Mouse (Mus musculus): ENCODE measurements around the gene Phf14. TPM values are rescaled to one million over a fixed set of nuclear protein-coding genes. Genes with fewer than 3 reads are reported as not detected.
A peak's percentile ranks its signal among the peaks of the same experiment; 100 is the strongest.

Phf14 gene
- total and polyA plus RNA-seq, 3 experiments, result 25.7 to 58.7 (median 29.6) TPM

- H3K9me3 ChIP-seq (replicated peaks; ENCODE audit: insufficient read depth, low read length), result no peaks in the 10 kb centered on the region
- no peak for TF ChIP-seq NRF1 (IDR thresholded peaks at IDR 0.05; ENCODE audit: insufficient read depth, low read depth, low read length, poor library complexity, severe bottlenecking)
- TF ChIP-seq EP300 (IDR thresholded peaks at IDR 0.05; ENCODE audit: low read depth in 1 of 2, low read length in 2 of 2), result peak in 1 of 2 experiments; percentile 19; a peak in 1 of 4 replicates
- 0 out of 2 replicates have a peak, but pooled peaks have one; percentile 22 for TF ChIP-seq RCOR1 (IDR thresholded peaks at IDR 0.05; ENCODE audit: low read depth, low read length)
Measured at GRCm38 (mm10) chr6:11960172-11960571, 52.6 kb downstream of the Phf14 start.

GRCm38 (mm10) chr6:11993782-11994181 is 86.2 kb downstream of the Phf14 start:
- Histone ChIP-seq H3K4me1 (ENCODE audit: control insufficient read depth in 1 of 2, insufficient read depth in 2 of 2, low read length in 2 of 2) (no peaks in the 10 kb centered on the region), H3K4me3 (ENCODE audit: control insufficient read depth in 1 of 2, insufficient read depth in 1 of 2, low read depth in 2 of 2, low read length in 2 of 2) (no peak overlapping the region), H3K79me2 (ENCODE audit: control insufficient read depth, insufficient read depth, low read length, poor library complexity) (no peaks in the 10 kb centered on the region), H3K9ac (ENCODE audit: control insufficient read depth, low read depth, low read length, poor library complexity, severe bottlenecking) (no peak overlapping the region), H3K36me3 (ENCODE audit: control insufficient read depth in 1 of 2, insufficient read depth in 2 of 2, low read length in 2 of 2) (peaks cover 2 to 10% of the 10 kb centered on the region in 2 experiments; a peak in 3 of 4 replicates), H3K9me3 (replicated peaks; ENCODE audit: insufficient read depth, low read length) (no peaks in the 10 kb centered on the region), H3K27ac (ENCODE audit: control insufficient read depth, low read depth, low read length) (no peak overlapping the region), H3K27me3 (ENCODE audit: control insufficient read depth in 1 of 2, insufficient read depth in 2 of 2, low read length in 2 of 2) (no peaks in the 10 kb centered on the region)
- no peak for DNase-seq (ENCODE audit: low read depth, low spot score)
- TF ChIP-seq RAD21 (IDR thresholded peaks at IDR 0.05; ENCODE audit: low read depth, low read length) (no peak), POLR2AphosphoS5 (IDR thresholded peaks at IDR 0.05; ENCODE audit: borderline replicate concordance, low read depth, low read length) (no peak), POLR2A (IDR thresholded peaks at IDR 0.05; ENCODE audit: control insufficient read depth in 1 of 2, insufficient read depth in 1 of 2, low read depth in 1 of 2, low read length in 2 of 2, poor library complexity in 1 of 2) (no peak), USF1 (IDR thresholded peaks at IDR 0.05; ENCODE audit: low read depth, low read length) (no peak), UBTF (IDR thresholded peaks at IDR 0.05; ENCODE audit: borderline replicate concordance, insufficient read depth, low read depth, low read length) (no peak), KAT2A (conservative IDR thresholded peaks at IDR 0.05; ENCODE audit: low read depth, low read length) (no peak), CTCF (IDR thresholded peaks at IDR 0.05 in 2 of 3, conservative IDR thresholded peaks at IDR 0.05 in 1 of 3; ENCODE audit: control insufficient read depth in 1 of 3, insufficient read depth in 1 of 3, low read depth in 2 of 3, low read length in 3 of 3, poor library complexity in 1 of 3, severe bottlenecking in 1 of 3) (no peak), CHD1 (IDR thresholded peaks at IDR 0.05; ENCODE audit: low read depth, low read length) (no peak)

More at GRCm38 (mm10) chr6:11960172-11960571, 52.6 kb downstream of the Phf14 start:
- no peak overlapping the region for H3K4me3 ChIP-seq (ENCODE audit: control insufficient read depth in 1 of 2, insufficient read depth in 1 of 2, low read depth in 2 of 2, low read length in 2 of 2)
- no peak overlapping the region for H3K27ac ChIP-seq (ENCODE audit: control insufficient read depth, low read depth, low read length)
- peaks cover 3 to 8% of the 10 kb centered on the region in 2 experiments for H3K36me3 ChIP-seq (ENCODE audit: control insufficient read depth in 1 of 2, insufficient read depth in 2 of 2, low read length in 2 of 2)
- DNase-seq (ENCODE audit: low read depth, low spot score), result no peak
- no peak overlapping the region for H3K9ac ChIP-seq (ENCODE audit: control insufficient read depth, low read depth, low read length, poor library complexity, severe bottlenecking)
- H3K27me3 ChIP-seq (ENCODE audit: control insufficient read depth in 1 of 2, insufficient read depth in 2 of 2, low read length in 2 of 2), result no peaks in the 10 kb centered on the region
- H3K79me2 ChIP-seq (ENCODE audit: control insufficient read depth, insufficient read depth, low read length, poor library complexity), result no peaks in the 10 kb centered on the region
- no peaks in the 10 kb centered on the region; a peak in 1 of 4 replicates for H3K4me1 ChIP-seq (ENCODE audit: control insufficient read depth in 1 of 2, insufficient read depth in 2 of 2, low read length in 2 of 2)

GRCm38 (mm10) chr6:11998576-11998975 is 91.0 kb downstream of the Phf14 start:
- Histone ChIP-seq H3K4me1 (ENCODE audit: control insufficient read depth in 1 of 2, insufficient read depth in 2 of 2, low read length in 2 of 2) (no peaks in the 10 kb centered on the region), H3K79me2 (ENCODE audit: control insufficient read depth, insufficient read depth, low read length, poor library complexity) (no peaks in the 10 kb centered on the region), H3K27ac (ENCODE audit: control insufficient read depth, low read depth, low read length) (no peak overlapping the region), H3K27me3 (ENCODE audit: control insufficient read depth in 1 of 2, insufficient read depth in 2 of 2, low read length in 2 of 2) (no peaks in the 10 kb centered on the region), H3K9ac (ENCODE audit: control insufficient read depth, low read depth, low read length, poor library complexity, severe bottlenecking) (no peak overlapping the region), H3K9me3 (replicated peaks; ENCODE audit: insufficient read depth, low read length) (no peaks in the 10 kb centered on the region), H3K4me3 (ENCODE audit: control insufficient read depth in 1 of 2, insufficient read depth in 1 of 2, low read depth in 2 of 2, low read length in 2 of 2) (no peak overlapping the region), H3K36me3 (ENCODE audit: control insufficient read depth in 1 of 2, insufficient read depth in 2 of 2, low read length in 2 of 2) (peaks cover 2 to 4% of the 10 kb centered on the region in 2 experiments; a peak in 3 of 4 replicates)
- TF ChIP-seq MAFK (IDR thresholded peaks at IDR 0.05; ENCODE audit: borderline replicate concordance, low read depth, low read length) (no peak), NRF1 (IDR thresholded peaks at IDR 0.05; ENCODE audit: insufficient read depth, low read depth, low read length, poor library complexity, severe bottlenecking) (no peak), USF2 (IDR thresholded peaks at IDR 0.05; ENCODE audit: borderline replicate concordance in 1 of 2, insufficient read depth in 1 of 2, low read depth in 1 of 2, low read length in 2 of 2) (no peak), E2F4 (IDR thresholded peaks at IDR 0.05; ENCODE audit: borderline replicate concordance, low read depth, low read length) (no peak), NELFE (IDR thresholded peaks at IDR 0.05; ENCODE audit: low read depth, low read length) (no peak), ZNF384 (IDR thresholded peaks at IDR 0.05; ENCODE audit: low read depth, low read length) (no peak), TAL1 (IDR thresholded peaks at IDR 0.05; ENCODE audit: low read length) (no peak), TCF12 (IDR thresholded peaks at IDR 0.05; ENCODE audit: low read depth, low read length) (no peak), KAT2A (conservative IDR thresholded peaks at IDR 0.05; ENCODE audit: low read depth, low read length) (no peak), TBP (IDR thresholded peaks at IDR 0.05; ENCODE audit: low read depth, low read length) (no peak), POLR2AphosphoS2 (IDR thresholded peaks at IDR 0.05; ENCODE audit: low read length) (no peak), MEF2A (IDR thresholded peaks at IDR 0.05; ENCODE audit: extremely low read depth, insufficient replicate concordance, low read depth, low read length, poor library complexity, severe bottlenecking) (no peak), MAX (IDR thresholded peaks at IDR 0.05; ENCODE audit: low read length) (no peak)
- no peak for DNase-seq (ENCODE audit: low read depth, low spot score)
